Mouse (Mus musculus): ENCODE data around the gene Hnrnph2.

- TF ChIP-seq CTCF (IDR thresholded peaks at IDR 0.05; ENCODE audit: control insufficient read depth, insufficient read depth, insufficient read length) (no peak), USF1 (IDR thresholded peaks at IDR 0.05; ENCODE audit: low read depth) (no peak), FOSL1 (IDR thresholded peaks at IDR 0.05; ENCODE audit: insufficient read depth, low read length, poor library complexity, severe bottlenecking) (no peak), MYOD1 (IDR thresholded peaks at IDR 0.05; ENCODE audit: control insufficient read depth, insufficient read length, low read depth) (no peak)
Observed at GRCm38 (mm10) chrX:134641000-134641760, 40.2 kb downstream of the Hnrnph2 start.

Data from C2C12 (cell line).